Mouse (Mus musculus) heart, postnatal 10 days (tissue): ENCODE measurements around the gene Gm20503. TPM values are rescaled to one million over a fixed set of nuclear protein-coding genes. Genes with fewer than 3 reads are reported as not detected.

Experiments
- DNase-seq, 2 experiments: peaks; one replicate each; pipeline ENCODE4 v3.0.0; 2021
- intact Hi-C: fragments of 180-260 bp; cut with DNase I; formaldehyde crosslinking; loops from one replicate; pipeline ENCODE4 v1.15.1; 2025
- total RNA-seq, 2 experiments: library from RNA; stranded (reverse); gene quantifications; 2 replicates each; pipeline ENCODE4 v1.2.3; 2021

The Gm20503 gene
- total RNA-seq, 2 experiments from 2014 or later = 3.7 TPM

DNA sequence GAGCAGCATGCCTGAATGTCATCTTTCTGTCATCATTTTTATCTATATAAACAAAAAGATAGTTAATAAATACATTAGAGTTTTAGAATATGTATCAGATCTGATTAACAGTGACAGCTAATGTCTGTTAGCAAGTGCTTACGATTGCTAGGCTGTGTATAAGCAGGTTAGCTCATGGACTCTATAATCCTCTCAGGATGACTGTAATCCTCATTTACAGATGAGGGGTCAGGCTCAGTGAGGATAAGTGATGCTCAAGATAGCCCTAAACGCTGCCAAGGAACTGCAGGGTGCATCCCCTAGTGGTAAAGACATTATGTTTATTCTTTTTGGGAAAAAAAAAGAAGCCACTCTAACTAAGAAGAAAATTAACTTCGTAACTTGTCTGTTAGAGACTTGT, 66.3 kb downstream of the Gm20503 start:
- intact Hi-C loops = no loop called here
- DNase-seq = no peak

DNA sequence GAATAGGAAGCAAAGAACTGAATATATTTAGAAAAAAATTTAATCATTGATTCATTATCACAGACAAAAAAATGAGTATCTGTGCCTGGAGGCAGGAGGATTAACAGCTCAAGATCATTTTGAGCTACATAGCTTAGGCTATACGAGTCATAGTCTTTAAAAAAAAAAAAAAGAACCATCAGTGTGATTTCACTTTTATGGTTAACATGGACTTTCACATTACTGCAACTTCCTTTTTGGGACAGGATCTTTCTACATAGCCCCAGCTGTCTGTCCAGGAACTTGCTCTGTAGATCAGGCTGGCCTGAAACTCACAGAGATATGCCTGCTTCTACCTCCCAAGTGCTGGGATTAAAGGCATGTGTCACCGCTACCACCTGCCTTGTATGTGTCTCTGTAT, 80.4 kb downstream of the Gm20503 start:
- intact Hi-C loops = no loop called here
- DNase-seq = no peak

- DNase-seq = no peak
These were observed 86.4 kb downstream of the Gm20503 start for GRCm38 (mm10) chr4:59089391-59089790.

More at GRCm38 (mm10) chr4:59089391-59089790, 86.4 kb downstream of the Gm20503 start:
- intact Hi-C loops = no loop called here

Other genes starting within 250 kb of the Gm20503 start
- gene Olfr267, start 215.5 kb upstream of the Gm20503 start, total RNA-seq = under 1 TPM in 1 of 2 experiments, not detected in 1; 0.36 TPM
- 100 to 1,000 TPM; 153 to 156 TPM for gene Ecpas, start 90.5 kb upstream of the Gm20503 start, total RNA-seq
- under 1 TPM; 0.12 TPM for gene Zkscan16, start 59.6 kb upstream of the Gm20503 start, total RNA-seq
- 1 to 10 TPM; 5.3 to 5.6 TPM for gene Ptgr1, start 16.1 kb upstream of the Gm20503 start, total RNA-seq
- 10 to 100 TPM; 15.9 to 18.2 TPM for gene Dnajc25, start 8.1 kb upstream of the Gm20503 start, total RNA-seq
- gene Gng10, start 31.9 kb downstream of the Gm20503 start, total RNA-seq = 10 to 100 TPM; 32.1 to 32.9 TPM
- not detected for gene AI481877, start 135.8 kb downstream of the Gm20503 start, total RNA-seq
- gene Ugcg, start 186.0 kb downstream of the Gm20503 start, total RNA-seq = 10 to 100 TPM; 22.1 to 23.3 TPM